14 mouse cellular contexts compared by ENCODE assay signal in the genomic region with DNA sequence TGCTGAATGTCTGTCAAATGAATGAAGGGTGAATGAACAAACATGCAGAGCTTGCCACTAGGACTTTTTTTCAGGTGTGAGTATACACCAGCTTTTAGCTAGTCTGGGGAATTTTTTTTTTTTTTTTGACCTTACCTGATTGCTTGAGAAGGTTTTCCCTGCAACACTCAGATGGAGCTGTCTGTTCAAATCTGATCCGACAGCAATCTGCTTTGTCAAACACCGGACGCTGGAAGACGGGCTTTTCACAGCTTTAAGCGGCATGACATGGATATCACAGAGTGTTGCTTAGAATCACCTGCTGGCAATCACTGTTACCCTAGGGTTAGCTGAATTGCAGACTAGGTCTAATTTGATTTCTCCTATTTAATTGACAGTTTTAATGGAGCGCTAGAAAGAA.
"Had no signal": no experiment of that assay in that cellular context is flagged by ENCODE, and none has a peak within 500 bp of the region (broad histone marks: within the 10 kb centered on the region; RNA-seq: fewer than 3 reads in every experiment).

No protein-coding gene starts in this region.

- ATAC-seq: lung, postnatal 0 days had no signal

- H3K36me3 ChIP-seq: liver, embryonic 15.5 days had no signal

- H3K4me2 ChIP-seq: liver, embryonic 11.5 days; liver, embryonic 15.5 days; neural tube, embryonic 13.5 days had no signal

- H3K9ac ChIP-seq: liver, embryonic 15.5 days; neural tube, embryonic 13.5 days had no signal

- H3K27me3 ChIP-seq: liver, embryonic 15.5 days; neural tube, embryonic 13.5 days had no signal

- H3K4me1 ChIP-seq: limb, embryonic 10.5 days; liver, embryonic 15.5 days had no signal

- H3K9me3 ChIP-seq: limb, embryonic 10.5 days; liver, embryonic 15.5 days; neural tube, embryonic 13.5 days had no signal

- DNase-seq: kidney, adult 8-10 months; kidney, postnatal 25 days; lung, adult 2 months; lung, postnatal 36 days; right cerebral cortex, adult 18-20 months; right cerebral cortex, postnatal 25 days; thymus, adult 18-20 months; thymus, postnatal 25 days had no signal

- H3K4me3 ChIP-seq: left cerebral cortex, adult 2 months; limb, embryonic 10.5 days; liver, embryonic 15.5 days; neural tube, embryonic 13.5 days had no signal

- H3K27ac ChIP-seq: left cerebral cortex, adult 2 months; limb, embryonic 10.5 days; liver, embryonic 15.5 days; neural tube, embryonic 13.5 days had no signal
